Mouse (Mus musculus) hindbrain, embryonic 11.5 days (tissue): ENCODE data around the gene Arg2. TPM values are rescaled to one million over a fixed set of nuclear protein-coding genes. Genes with fewer than 3 reads are reported as not detected.
"Not testable (repeated sequence)": the region's sequence is repeated elsewhere in the genome, so short reads cannot be mapped to it uniquely, and the experiment has no call there.

ENCODE experiments used
- ATAC-seq: fragments of 200-750 bp; cut with Nextera tagmentation; 2 replicates; pipeline ENCODE4 v1.8.0; 2017; ENCODE audit warnings: mild to moderate bottlenecking, moderate TSS enrichment, moderate library complexity; ENCODE audit not compliant: low FRiP score
- DNase-seq: peaks from one replicate; pipeline ENCODE4 v3.0.0-alpha.2; 2015; ENCODE audit warnings: low spot score
- H3K27ac ChIP-seq: fragments of 300-500 bp; sonication (generic); 2 replicates; pipeline ENCODE4 v1.5.1; 2014; ENCODE audit warnings: mild to moderate bottlenecking, low read depth, low read length
- H3K27me3 ChIP-seq: fragments of 300-500 bp; sonication (generic); 2 replicates; pipeline ENCODE4 v1.6.1; 2014; ENCODE audit warnings: mild to moderate bottlenecking, low read length, moderate library complexity, mixed read lengths; ENCODE audit not compliant: control insufficient read depth, insufficient read depth
- H3K36me3 ChIP-seq: fragments of 300-500 bp; sonication (generic); 2 replicates; pipeline ENCODE4 v1.6.1; 2014; ENCODE audit warnings: mild to moderate bottlenecking, low read length, moderate library complexity, mixed read lengths; ENCODE audit not compliant: control insufficient read depth, insufficient read depth
- H3K4me1 ChIP-seq: fragments of 300-500 bp; sonication (generic); replicated peaks from 2 replicates; pipeline ENCODE4 v1.6.1; 2014; ENCODE audit warnings: low read length, mixed read lengths; ENCODE audit not compliant: control insufficient read depth, insufficient read depth
- H3K4me2 ChIP-seq: fragments of 300-500 bp; sonication (generic); replicated peaks from 2 replicates; pipeline ENCODE4 v1.6.1; 2014; ENCODE audit warnings: mild to moderate bottlenecking, low read depth, low read length
- H3K4me3 ChIP-seq: fragments of 300-500 bp; sonication (generic); 2 replicates; pipeline ENCODE4 v1.5.1; 2014; ENCODE audit warnings: low read depth, low read length
- H3K9ac ChIP-seq: fragments of 300-500 bp; sonication (generic); 2 replicates; pipeline ENCODE4 v1.6.1; 2014; ENCODE audit warnings: low read depth, low read length
- H3K9me3 ChIP-seq: fragments of 300-500 bp; sonication (generic); 2 replicates; pipeline ENCODE4 v1.6.1; 2016; ENCODE audit warnings: low read length; ENCODE audit not compliant: control insufficient read depth
- WGBS: fragments of 180-500 bp; shearing (Covaris S2); extraction: QIAGEN DNeasy Blood & Tissue Kit; methylation state at CpG from one replicate; pipeline ENCODE4 v1.1.7; 2014; 5-methylcytosine and 5-hydroxymethylcytosine counted together
- polyA plus RNA-seq: library from polyadenylated mRNA; unstranded; fragments of >200 nt; fragmentation: Nextera tagmentation; extraction: Ambion mirVana; gene quantifications from 2 replicates; pipeline ENCODE4 v1.2.1, GENCODE M21; 2014

Gene Arg2
- polyA plus RNA-seq, 1 experiment from 2014 or later, result 7.9 TPM

GRCm38 (mm10) chr12:79175998-79176397 is 45.4 kb downstream of the Arg2 start:
- WGBS, result 87% methylated on average over 5 of the region's 5 CpGs
- no peak for ATAC-seq
- Histone ChIP-seq H3K4me3 (no peak overlapping the region), H3K4me1 (0 out of 2 replicates have a peak, but pooled peaks cover 2% of the 10 kb centered on the region), H3K27me3 (no peaks in the 10 kb centered on the region), H3K9me3 (no peaks in the 10 kb centered on the region), H3K36me3 (no peaks in the 10 kb centered on the region), H3K9ac (no peak overlapping the region), H3K4me2 (no peak overlapping the region), H3K27ac (no peak overlapping the region)
- no peak for DNase-seq

GRCm38 (mm10) chr12:79185160-79185559 is 54.6 kb downstream of the Arg2 start:
- ATAC-seq, H3K9me3 ChIP-seq, DNase-seq, H3K27me3 ChIP-seq, H3K9ac ChIP-seq, H3K4me1 ChIP-seq, H3K4me2 ChIP-seq, H3K4me3 ChIP-seq, H3K27ac ChIP-seq: not testable (repeated sequence)
- WGBS, result 86% methylated on average over 5 of the region's 6 CpGs
- H3K36me3 ChIP-seq, result peaks cover 19% of the 10 kb centered on the region; the same call in 1 of the 2 replicates

DNA sequence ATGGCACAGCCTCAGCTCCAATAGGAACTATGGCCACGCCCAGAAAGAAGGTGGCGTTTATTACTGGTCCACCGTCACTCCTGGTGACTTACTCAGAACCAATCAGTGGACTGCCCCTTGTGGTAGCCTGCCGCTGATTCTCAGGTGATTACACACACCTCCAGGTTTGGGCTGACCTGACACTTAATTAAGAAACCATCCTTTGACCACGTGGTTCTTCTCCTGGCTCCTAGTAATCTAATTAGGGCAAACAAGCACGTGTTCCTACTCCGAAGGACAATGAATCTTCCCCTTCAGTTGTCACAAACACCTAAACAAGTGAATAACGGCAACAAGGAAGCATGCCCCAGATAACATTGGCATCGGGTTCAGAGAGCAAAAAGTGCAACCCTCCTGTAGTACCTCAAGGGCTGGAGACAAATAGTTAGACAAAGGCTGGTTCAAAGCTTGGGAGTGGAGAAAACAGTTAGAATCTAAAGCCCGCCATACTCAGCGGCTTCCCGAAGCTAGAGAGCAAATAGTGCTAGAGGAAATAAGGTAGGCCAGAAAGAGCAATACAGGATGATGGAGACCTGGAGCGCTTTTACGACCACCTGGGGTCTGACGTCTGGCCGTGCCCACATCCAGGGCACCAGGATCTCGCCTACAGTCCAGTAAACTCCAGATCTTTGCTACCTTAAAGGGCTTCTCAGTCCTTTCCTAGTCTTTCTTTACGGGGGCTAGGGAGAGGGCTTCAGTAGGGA is 60.5 kb downstream of the Arg2 start:
- 0 out of 2 replicates have a peak, but pooled peaks cover 1% of the 10 kb centered on the region for H3K36me3 ChIP-seq
- DNase-seq, result peak; percentile 77
- peak overlapping the region; percentile 34 for H3K9ac ChIP-seq
- no peaks in the 10 kb centered on the region for H3K9me3 ChIP-seq
- no peak overlapping the region for H3K27ac ChIP-seq
- H3K4me2 ChIP-seq, result peak overlapping the region; percentile 62
- no peaks in the 10 kb centered on the region for H3K27me3 ChIP-seq
- peak overlapping the region; percentile 62 for H3K4me3 ChIP-seq
- H3K4me1 ChIP-seq, result 0 out of 2 replicates have a peak, but pooled peaks cover 4% of the 10 kb centered on the region
- WGBS, result under 1% methylated on average over 18 of the region's 18 CpGs
- peak; percentile 92 for ATAC-seq

GRCm38 (mm10) chr12:79191701-79192100 is 61.1 kb downstream of the Arg2 start:
- Histone ChIP-seq H3K9ac (peak overlapping the region; percentile 34), H3K4me3 (peak overlapping the region; percentile 62), H3K27ac (no peak overlapping the region), H3K4me2 (peak overlapping the region; percentile 62), H3K9me3 (no peaks in the 10 kb centered on the region), H3K4me1 (0 out of 2 replicates have a peak, but pooled peaks cover 4% of the 10 kb centered on the region), H3K36me3 (no peaks in the 10 kb centered on the region), H3K27me3 (no peaks in the 10 kb centered on the region)
- ATAC-seq (peak; percentile 84), DNase-seq (peak; percentile 91)
- 6% methylated on average over 14 of the region's 14 CpGs for WGBS

DNA sequence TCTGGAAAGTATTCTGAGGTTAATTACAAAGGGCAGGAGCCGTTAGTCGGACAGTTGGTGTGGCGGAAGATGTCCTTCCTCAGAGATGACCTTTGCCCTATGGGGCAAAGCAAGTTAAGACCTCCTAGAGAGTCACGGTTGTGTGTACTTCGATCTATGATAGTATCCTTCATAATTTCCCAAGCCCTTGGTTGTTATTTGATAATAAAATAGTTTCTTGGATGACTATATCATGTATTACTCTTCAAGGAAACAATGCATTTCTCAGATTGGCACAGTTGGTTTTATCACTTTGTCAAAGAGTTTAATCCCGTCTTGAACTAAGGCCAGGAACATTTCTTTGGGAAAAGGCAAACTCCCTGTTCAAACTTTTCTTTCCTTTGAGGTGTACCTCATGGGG is 61.6 kb downstream of the Arg2 start, which contains the start of gene Rdh11:
TSS of gene Rdh11 (minus strand) at position 101 of the 400 bp plus-strand sequence.
- Histone ChIP-seq H3K27me3 (no peaks in the 10 kb centered on the region), H3K9ac (peak within 1 kb of the TSS; percentile 34), H3K4me3 (peak within 1 kb of the TSS; percentile 62), H3K4me1 (0 out of 2 replicates have a peak, but pooled peaks cover 4% of the 10 kb centered on the region), H3K36me3 (no peaks in the 10 kb centered on the region), H3K4me2 (peak within 1 kb of the TSS; percentile 62), H3K9me3 (no peaks in the 10 kb centered on the region), H3K27ac (no peak within 1 kb of the TSS)
- peak; percentile 25; the same call in 1 of the 2 replicates for ATAC-seq
- 63% methylated on average over 6 of the region's 6 CpGs for WGBS
- DNase-seq, result no peak

DNA sequence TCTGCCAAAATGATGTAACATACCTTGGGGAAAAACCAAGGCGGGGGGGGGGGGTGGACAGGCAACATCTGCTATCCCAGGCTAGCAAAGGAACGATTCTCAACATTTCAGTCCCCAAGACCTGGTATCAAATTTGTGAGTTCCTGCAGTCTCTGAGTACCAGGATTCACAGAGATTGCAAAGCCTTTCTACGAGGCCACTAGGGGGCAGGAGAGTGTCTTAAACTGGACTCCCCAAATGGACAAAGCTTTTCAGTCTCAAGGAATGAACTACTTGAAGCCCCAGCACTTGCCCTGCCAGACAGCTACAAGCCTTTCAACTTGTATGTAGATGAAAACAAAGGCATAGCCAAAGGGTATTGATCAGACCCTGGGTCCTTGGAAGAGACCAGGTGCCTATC is 62.9 kb downstream of the Arg2 start:
- no peak overlapping the region for H3K27ac ChIP-seq
- ATAC-seq (no peak), DNase-seq (peak; percentile 79)
- 0 out of 2 replicates have a peak, but pooled peaks cover 4% of the 10 kb centered on the region for H3K4me1 ChIP-seq
- H3K9me3 ChIP-seq, result no peaks in the 10 kb centered on the region
- WGBS, result 9% methylated on average over 3 of the region's 3 CpGs
- no peak overlapping the region for H3K4me2 ChIP-seq
- H3K27me3 ChIP-seq, result no peaks in the 10 kb centered on the region
- H3K4me3 ChIP-seq, result no peak overlapping the region
- H3K36me3 ChIP-seq, result no peaks in the 10 kb centered on the region
- no peak overlapping the region for H3K9ac ChIP-seq

DNA sequence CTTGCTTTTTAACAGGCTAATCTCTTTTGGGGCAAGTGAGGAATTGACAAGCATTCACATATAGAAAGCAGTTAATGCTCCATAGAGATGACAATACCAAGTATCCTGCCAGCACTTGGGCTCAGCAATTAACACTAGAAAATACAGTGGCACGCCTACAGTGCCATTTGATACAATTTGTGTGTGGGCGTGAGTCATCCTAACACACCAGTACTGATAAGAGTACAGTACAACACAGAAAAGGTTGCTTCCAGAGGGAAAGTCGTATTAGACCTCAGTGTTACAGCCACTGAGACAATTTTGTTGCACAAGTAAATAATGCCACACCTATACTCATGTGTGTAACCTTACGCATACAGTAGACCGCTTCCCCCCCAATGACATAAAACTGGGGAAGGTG is 66.5 kb downstream of the Arg2 start:
- no peak overlapping the region for H3K4me2 ChIP-seq
- no peak for DNase-seq
- 86% methylated on average over 5 of the region's 5 CpGs for WGBS
- no peaks in the 10 kb centered on the region for H3K36me3 ChIP-seq
- no peak overlapping the region for H3K9ac ChIP-seq
- no peaks in the 10 kb centered on the region for H3K4me1 ChIP-seq
- H3K27me3 ChIP-seq, result no peaks in the 10 kb centered on the region
- no peak for ATAC-seq
- H3K4me3 ChIP-seq, result no peak overlapping the region
- no peaks in the 10 kb centered on the region for H3K9me3 ChIP-seq
- no peak overlapping the region for H3K27ac ChIP-seq

- no peak for ATAC-seq
- Histone ChIP-seq H3K4me2 (no peak overlapping the region), H3K4me1 (no peaks in the 10 kb centered on the region)
Observed at GRCm38 (mm10) chr12:79201882-79202281, 71.3 kb downstream of the Arg2 start.

More at GRCm38 (mm10) chr12:79201882-79202281, 71.3 kb downstream of the Arg2 start:
- no peak overlapping the region for H3K4me3 ChIP-seq
- H3K27me3 ChIP-seq, result no peaks in the 10 kb centered on the region
- no peak overlapping the region for H3K9ac ChIP-seq
- no peak for DNase-seq
- no peaks in the 10 kb centered on the region for H3K36me3 ChIP-seq
- 67% methylated on average over 3 of the region's 3 CpGs for WGBS
- H3K9me3 ChIP-seq, result no peaks in the 10 kb centered on the region
- no peak overlapping the region for H3K27ac ChIP-seq
